Mouse (Mus musculus) olfactory bulb, adult 2 months (tissue): ENCODE measurements around the gene Pcgf2. TPM values are rescaled to one million over a fixed set of nuclear protein-coding genes. Genes with fewer than 3 reads are reported as not detected.
"Not testable (repeated sequence)": the region's sequence is repeated elsewhere in the genome, so short reads cannot be mapped to it uniquely, and the experiment has no call there.

Source experiments
- H3K27ac ChIP-seq: fragments of 200-500 bp; 2 replicates; pipeline ENCODE4 v1.5.1; 2012; ENCODE audit warnings: low read depth, low read length; ENCODE audit not compliant: insufficient read depth
- H3K4me1 ChIP-seq: fragments of 200-500 bp; 2 replicates; pipeline ENCODE4 v1.6.1; 2012; ENCODE audit warnings: low read length; ENCODE audit not compliant: control insufficient read depth, insufficient read depth
- H3K4me3 ChIP-seq: fragments of 200-500 bp; 2 replicates; pipeline ENCODE4 v1.5.1; 2012; ENCODE audit warnings: mild to moderate bottlenecking, low read depth, low read length, moderate library complexity; ENCODE audit not compliant: insufficient read depth
- CTCF ChIP-seq: fragments of 200-500 bp; IDR thresholded peaks from 2 replicates; pipeline ENCODE4 v1.5.1; 2012; ENCODE audit warnings: low read depth, mild to moderate bottlenecking, low read length, moderate library complexity; ENCODE audit not compliant: insufficient read depth
- POLR2A ChIP-seq: fragments of 200-500 bp; IDR thresholded peaks from 2 replicates; pipeline ENCODE4 v1.6.1; 2012; ENCODE audit warnings: mild to moderate bottlenecking, low read depth, low read length, moderate library complexity; ENCODE audit not compliant: insufficient read depth
- WGBS: fragments of 180-500 bp; shearing (Covaris S2); methylation state at CpG from one replicate; pipeline ENCODE4 v1.1.7; 2018; 5-methylcytosine and 5-hydroxymethylcytosine counted together
- polyA plus RNA-seq: library from polyadenylated mRNA; stranded (reverse); fragments of >200 nt; gene quantifications from 2 replicates; pipeline ENCODE4 v1.2.4, GENCODE M21; 2012; ENCODE audit warnings: low replicate concordance; ENCODE audit not compliant: missing spikeins, insufficient read depth, insufficient read length

Gene Pcgf2
- polyA plus RNA-seq, 1 experiment: not detected

GRCm38 (mm10) chr11:97711200-97711900 lies 11.1 kb upstream of the Pcgf2 start:
- Histone ChIP-seq H3K27ac (no peak overlapping the region), H3K4me1 (no peaks in the 10 kb centered on the region; the same call in 1 of the 2 replicates), H3K4me3 (no peak overlapping the region)
- TF ChIP-seq POLR2A (no peak), CTCF (no peak)
- 81% methylated on average over 13 of the region's 13 CpGs for WGBS

GRCm38 (mm10) chr11:97710067-97710466 lies 9.8 kb upstream of the Pcgf2 start:
- H3K4me3 ChIP-seq, H3K27ac ChIP-seq: not testable (repeated sequence)
- WGBS: 77% methylated on average over 2 of the region's 2 CpGs

GRCm38 (mm10) chr11:97703039-97703826 lies 2.9 kb upstream of the Pcgf2 start, which contains the start of gene Psmb3:
Psmb3 (plus strand) TSS chr11:97703399.
- TF ChIP-seq CTCF (no peak), POLR2A (peak; percentile 53)
- H3K27ac ChIP-seq: peak within 1 kb of the TSS; percentile 84
- under 1% methylated on average over 35 of the region's 35 CpGs for WGBS
- peak within 1 kb of the TSS; percentile 79 for H3K4me3 ChIP-seq
- H3K4me1 ChIP-seq: peaks cover 24% of the 10 kb centered on the region

More at GRCm38 (mm10) chr11:97710067-97710466, 9.8 kb upstream of the Pcgf2 start:
- not testable (repeated sequence) for H3K4me1 ChIP-seq

- under 1% methylated on average over 24 of the region's 24 CpGs for WGBS
- TF ChIP-seq POLR2A (no peak), CTCF (no peak)
- H3K4me3 ChIP-seq: peak overlapping the region; percentile 79
- peak overlapping the region; percentile 84 for H3K27ac ChIP-seq
- H3K4me1 ChIP-seq: peaks cover 33% of the 10 kb centered on the region
Measured at GRCm38 (mm10) chr11:97702393-97702745, 2.1 kb upstream of the Pcgf2 start.

GRCm38 (mm10) chr11:97701581-97702392 lies 1.5 kb upstream of the Pcgf2 start:
- 42% methylated on average over 15 of the region's 15 CpGs for WGBS
- Histone ChIP-seq H3K4me1 (peaks cover 34% of the 10 kb centered on the region), H3K4me3 (no peak overlapping the region), H3K27ac (no peak overlapping the region)
- TF ChIP-seq CTCF (no peak), POLR2A (no peak)

GRCm38 (mm10) chr11:97700746-97701580 lies 666 bp upstream of the Pcgf2 start:
- Histone ChIP-seq H3K4me1 (peaks cover 40% of the 10 kb centered on the region), H3K27ac (peak overlapping the region; percentile 95), H3K4me3 (peak overlapping the region; percentile 63)
- WGBS: 19% methylated on average over 30 of the region's 30 CpGs
- TF ChIP-seq CTCF (no peak), POLR2A (no peak)

GRCm38 (mm10) chr11:97699626-97700002 lies 683 bp downstream of the Pcgf2 start:
- H3K27ac ChIP-seq: peak overlapping the region; percentile 95
- 0% methylated on average over 9 of the region's 9 CpGs for WGBS
- TF ChIP-seq CTCF (no peak), POLR2A (peak; percentile 59; the same call in 1 of the 2 replicates)
- H3K4me3 ChIP-seq: peak overlapping the region; percentile 63
- peaks cover 50% of the 10 kb centered on the region for H3K4me1 ChIP-seq
